Mouse (Mus musculus): ENCODE measurements at regions not wholly inside any gene's neighbourhood (a gene's known extent, or its start where the extent isn't known, plus 50 kb on each side); places are given as distances from the start of the nearest gene placed in this dataset.

GRCm38 (mm10) chr7:67445203-67446041 is 72.8 kb upstream of the Mef2a start:
- TF ChIP-seq CTCF (IDR thresholded peaks at IDR 0.05; ENCODE audit: low read depth): no peak
- TF ChIP-seq EP300 (IDR thresholded peaks at IDR 0.05; ENCODE audit: low read depth): 0 out of 2 replicates have a peak, but pooled peaks have one; percentile 21

Data from heart, postnatal 0 days (tissue).